Mouse (Mus musculus) E14TG2a.4 (cell line): Measurements from ENCODE around the gene Shank1.
"Not testable (repeated sequence)": the region's sequence is repeated elsewhere in the genome, so short reads cannot be mapped to it uniquely, and the experiment has no call there.

Experiments
- H3K27me3 ChIP-seq: 2 replicates; pipeline ENCODE4 v1.6.1; 2014; ENCODE audit warnings: low read length, control low read depth; ENCODE audit not compliant: insufficient read depth
- H3K36me3 ChIP-seq: 2 replicates; pipeline ENCODE4 v1.6.1; 2014; ENCODE audit warnings: low read length, control low read depth; ENCODE audit not compliant: insufficient read depth
- H3K4me1 ChIP-seq: replicated peaks from 2 replicates; pipeline ENCODE4 v1.6.1; 2014; ENCODE audit warnings: low read depth, low read length, control low read depth
- H3K4me3 ChIP-seq: replicated peaks from 2 replicates; pipeline ENCODE4 v1.5.1; 2014; ENCODE audit warnings: mild to moderate bottlenecking, low read length
- H3K9me3 ChIP-seq: 2 replicates; pipeline ENCODE4 v1.6.1; 2014; ENCODE audit warnings: low read length, control low read depth
- CTCF ChIP-seq: conservative IDR thresholded peaks from 2 replicates; pipeline ENCODE4 v1.5.1; 2014; ENCODE audit warnings: low read length
- NANOG ChIP-seq: IDR thresholded peaks from 2 replicates; pipeline ENCODE4 v1.6.1; 2014; ENCODE audit warnings: borderline replicate concordance, low read length, mixed read lengths
- POU5F1 ChIP-seq: IDR thresholded peaks from 2 replicates; pipeline ENCODE4 v1.6.1; 2014; ENCODE audit warnings: low read length, borderline replicate concordance

Shank1 gene

DNA sequence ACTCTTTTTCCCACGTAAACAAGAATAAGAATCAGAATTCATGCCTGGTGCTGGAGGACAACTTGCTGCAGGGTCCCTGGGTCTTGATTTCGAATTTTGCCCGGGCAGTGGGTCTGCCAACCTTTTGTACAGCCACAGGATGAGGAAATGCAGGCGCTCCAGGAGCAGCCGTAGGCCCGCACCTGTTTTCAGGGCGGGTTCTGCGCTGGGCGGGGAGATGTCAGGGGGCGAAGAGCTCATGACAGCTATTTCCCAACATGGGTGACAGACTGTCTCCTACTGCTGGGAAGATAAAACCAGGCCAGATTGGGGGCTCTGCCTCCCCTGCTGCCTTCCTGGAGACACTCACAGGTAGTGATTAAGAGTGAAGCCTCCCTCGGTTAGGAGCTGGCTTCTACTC lies 36.0 kb upstream of the Shank1 start:
- no peaks in the 10 kb centered on the region for H3K27me3 ChIP-seq
- no peaks in the 10 kb centered on the region for H3K9me3 ChIP-seq
- peaks cover 56% of the 10 kb centered on the region for H3K4me1 ChIP-seq
- H3K36me3 ChIP-seq = no peaks in the 10 kb centered on the region
- peak overlapping the region; percentile 50 for H3K4me3 ChIP-seq
- TF ChIP-seq NANOG (no peak), POU5F1 (no peak), CTCF (no peak)

- Histone ChIP-seq H3K4me1 (peaks cover 56% of the 10 kb centered on the region), H3K4me3 (no peak overlapping the region), H3K9me3 (no peaks in the 10 kb centered on the region), H3K36me3 (no peaks in the 10 kb centered on the region), H3K27me3 (no peaks in the 10 kb centered on the region)
- TF ChIP-seq CTCF (no peak), NANOG (no peak), POU5F1 (no peak)
Measured at GRCm38 (mm10) chr7:44275546-44275945, 34.5 kb upstream of the Shank1 start.

DNA sequence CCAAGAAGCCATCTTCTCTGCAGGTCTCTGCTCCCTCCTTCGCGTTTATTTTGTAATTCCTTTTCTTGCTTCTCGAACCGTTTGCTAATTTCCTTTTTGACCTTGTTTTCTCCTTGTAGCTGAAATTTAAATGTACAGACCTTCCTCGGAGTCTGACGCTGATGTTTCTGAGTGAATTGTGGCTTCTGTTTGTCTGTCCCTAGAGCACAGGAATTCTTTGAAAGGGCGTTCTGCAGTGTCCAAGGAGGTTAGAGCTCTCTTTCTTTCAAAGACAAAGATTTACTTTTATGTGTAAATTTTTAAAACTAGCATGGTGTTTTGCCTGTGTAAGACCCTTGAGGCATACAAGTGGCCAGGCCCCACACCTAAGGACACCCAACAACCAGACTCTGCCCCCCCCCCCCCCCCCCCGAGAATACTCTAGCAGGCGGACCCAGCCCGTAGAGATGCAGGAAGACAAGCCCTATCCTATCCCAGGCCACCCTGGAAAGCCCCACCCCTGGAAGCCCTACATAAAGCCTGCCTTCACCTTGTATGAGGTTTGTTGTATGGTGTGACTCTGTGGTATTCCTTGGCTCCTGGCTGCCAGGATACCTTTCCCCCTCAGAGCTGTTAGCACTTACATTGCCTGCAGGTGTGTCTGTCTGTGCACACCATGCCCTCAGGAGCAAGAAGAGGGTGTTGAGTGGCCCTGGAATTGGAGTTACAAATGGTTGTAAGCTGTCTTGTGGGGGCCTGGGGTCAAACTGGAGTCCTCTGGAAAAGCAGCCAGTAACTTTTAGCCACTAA lies 33.4 kb upstream of the Shank1 start:
- TF ChIP-seq POU5F1 = no peak
- TF ChIP-seq NANOG = peak; percentile 32; the same call in 1 of the 2 replicates
- peak overlapping the region; percentile 37; the same call in 1 of the 2 replicates for H3K4me3 ChIP-seq
- H3K9me3 ChIP-seq = no peaks in the 10 kb centered on the region
- H3K4me1 ChIP-seq = peaks cover 54% of the 10 kb centered on the region
- H3K27me3 ChIP-seq = no peaks in the 10 kb centered on the region
- H3K36me3 ChIP-seq = no peaks in the 10 kb centered on the region

- H3K9me3 ChIP-seq = no peaks in the 10 kb centered on the region
- no peaks in the 10 kb centered on the region for H3K36me3 ChIP-seq
- TF ChIP-seq NANOG = no peak
- peak; percentile 51 for TF ChIP-seq CTCF
- H3K4me3 ChIP-seq = no peak overlapping the region
- H3K27me3 ChIP-seq = no peaks in the 10 kb centered on the region
- H3K4me1 ChIP-seq = peaks cover 48% of the 10 kb centered on the region
Measured at GRCm38 (mm10) chr7:44277250-44277622, 32.8 kb upstream of the Shank1 start.

GRCm38 (mm10) chr7:44280959-44281358 lies 29.1 kb upstream of the Shank1 start:
- TF ChIP-seq POU5F1 (no peak), CTCF (no peak), NANOG (no peak)
- H3K4me3 ChIP-seq = no peak overlapping the region
- no peaks in the 10 kb centered on the region for H3K27me3 ChIP-seq
- peaks cover 15% of the 10 kb centered on the region for H3K4me1 ChIP-seq
- H3K36me3 ChIP-seq = no peaks in the 10 kb centered on the region
- H3K9me3 ChIP-seq = no peaks in the 10 kb centered on the region

DNA sequence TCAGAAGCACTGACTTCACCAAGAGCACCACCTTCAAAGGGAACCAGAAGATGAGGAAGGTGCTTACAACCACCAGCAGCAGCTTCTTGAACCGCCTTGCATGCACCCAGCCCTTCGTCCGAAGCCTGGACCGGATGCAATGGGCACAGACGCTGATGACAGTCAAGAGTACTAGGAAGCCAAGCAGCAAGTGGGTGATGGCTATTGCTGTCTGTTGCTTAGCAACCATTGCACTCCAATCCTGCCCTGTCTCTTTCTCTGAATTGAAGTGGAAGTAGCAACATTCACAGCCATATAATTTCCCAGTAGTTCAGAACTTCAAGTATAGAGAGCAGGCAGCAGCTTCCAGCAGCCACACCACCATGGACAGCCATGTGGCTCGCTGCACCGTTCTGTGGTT lies 28.5 kb upstream of the Shank1 start:
- Histone ChIP-seq H3K36me3 (no peaks in the 10 kb centered on the region), H3K27me3 (no peaks in the 10 kb centered on the region), H3K4me3 (no peak overlapping the region), H3K9me3 (no peaks in the 10 kb centered on the region), H3K4me1 (peaks cover 12% of the 10 kb centered on the region)
- TF ChIP-seq NANOG (no peak), CTCF (no peak), POU5F1 (no peak)

DNA sequence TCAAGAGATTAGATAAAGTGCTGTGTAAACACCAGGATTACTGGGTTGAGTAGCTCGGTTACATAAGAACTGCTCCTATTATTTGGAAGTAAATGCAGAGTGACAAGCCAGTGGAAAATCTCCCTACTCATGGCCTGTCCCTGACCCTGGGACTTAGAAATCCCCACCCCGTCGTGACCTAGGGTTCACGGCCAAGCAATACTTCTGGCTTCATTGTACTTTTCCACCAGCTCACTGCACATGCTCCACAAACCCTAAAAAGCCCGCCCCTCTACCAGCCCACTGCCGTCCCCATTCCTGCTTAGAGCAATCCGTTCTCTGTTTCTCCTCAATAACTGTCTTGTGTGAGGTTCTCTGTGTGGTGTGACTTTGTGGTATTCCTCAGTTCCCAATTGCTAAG lies 22.3 kb upstream of the Shank1 start:
- Histone ChIP-seq H3K9me3 (peaks cover 28% of the 10 kb centered on the region), H3K36me3 (0 out of 2 replicates have a peak, but pooled peaks cover 4% of the 10 kb centered on the region), H3K4me3 (no peak overlapping the region), H3K27me3 (no peaks in the 10 kb centered on the region), H3K4me1 (peaks cover 8% of the 10 kb centered on the region; the same call in 1 of the 2 replicates)
- TF ChIP-seq CTCF = no peak
- TF ChIP-seq NANOG = no peak
- no peak for TF ChIP-seq POU5F1

GRCm38 (mm10) chr7:44290986-44291385 lies 19.1 kb upstream of the Shank1 start:
- Histone ChIP-seq H3K36me3 (0 out of 2 replicates have a peak, but pooled peaks cover 4% of the 10 kb centered on the region), H3K27me3 (no peaks in the 10 kb centered on the region), H3K4me3 (no peak overlapping the region), H3K9me3 (peaks cover 48% of the 10 kb centered on the region), H3K4me1 (0 out of 2 replicates have a peak, but pooled peaks cover 8% of the 10 kb centered on the region)
- TF ChIP-seq CTCF = no peak
- TF ChIP-seq POU5F1 = no peak
- no peak for TF ChIP-seq NANOG

GRCm38 (mm10) chr7:44291418-44291817 lies 18.6 kb upstream of the Shank1 start:
- Histone ChIP-seq H3K27me3 (no peaks in the 10 kb centered on the region), H3K4me3 (no peak overlapping the region), H3K9me3 (peaks cover 53% of the 10 kb centered on the region), H3K4me1 (0 out of 2 replicates have a peak, but pooled peaks cover 7% of the 10 kb centered on the region), H3K36me3 (0 out of 2 replicates have a peak, but pooled peaks cover 4% of the 10 kb centered on the region)
- TF ChIP-seq CTCF (no peak), NANOG (no peak), POU5F1 (no peak)

GRCm38 (mm10) chr7:44297501-44297900 lies 12.6 kb upstream of the Shank1 start:
- H3K36me3 ChIP-seq, H3K27me3 ChIP-seq, H3K4me3 ChIP-seq: not testable (repeated sequence)
- H3K9me3 ChIP-seq = peaks cover 42% of the 10 kb centered on the region
- peaks cover 21% of the 10 kb centered on the region for H3K4me1 ChIP-seq
